Mouse (Mus musculus) heart, postnatal 10 days (tissue): ENCODE measurements around the gene Jtb. TPM values are rescaled to one million over a fixed set of nuclear protein-coding genes. Genes with fewer than 3 reads are reported as not detected.
"Not testable (repeated sequence)": the region's sequence is repeated elsewhere in the genome, so short reads cannot be mapped to it uniquely, and the experiment has no call there.

Experiments used
- DNase-seq, 2 experiments: peaks; one replicate each; pipeline ENCODE4 v3.0.0; 2021
- intact Hi-C: fragments of 180-260 bp; cut with DNase I; formaldehyde crosslinking; loops from one replicate; pipeline ENCODE4 v1.15.1; 2025
- total RNA-seq, 2 experiments: library from RNA; stranded (reverse); gene quantifications; 2 replicates each; pipeline ENCODE4 v1.2.3; 2021

Gene Jtb
- total RNA-seq, 2 experiments from 2014 or later: 44.4 to 46.9 TPM

GRCm38 (mm10) chr3:90222455-90222854 is 8.9 kb upstream of the Jtb start:
- intact Hi-C loops: no loop called here
- no peak for DNase-seq

DNA sequence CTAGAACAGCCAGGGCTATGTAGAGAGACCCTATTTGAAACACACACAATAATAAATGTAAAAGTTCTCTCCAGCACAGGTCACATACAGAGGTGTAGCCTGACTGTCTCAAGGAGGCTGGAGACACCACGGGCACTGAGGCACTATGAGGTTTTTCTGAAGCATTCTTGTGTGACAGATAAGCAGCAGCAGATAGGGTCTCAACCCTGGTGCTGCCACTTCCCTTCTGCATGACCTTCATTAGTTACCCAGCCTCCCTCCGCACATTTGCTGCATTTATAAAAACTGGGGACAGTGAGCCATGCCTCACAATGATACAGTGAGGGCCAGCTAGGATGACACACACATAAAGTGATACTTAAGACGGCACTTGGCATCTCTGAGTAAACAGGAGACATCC is 8.5 kb upstream of the Jtb start:
- no peak for DNase-seq
- intact Hi-C loops: no loop called here

DNA sequence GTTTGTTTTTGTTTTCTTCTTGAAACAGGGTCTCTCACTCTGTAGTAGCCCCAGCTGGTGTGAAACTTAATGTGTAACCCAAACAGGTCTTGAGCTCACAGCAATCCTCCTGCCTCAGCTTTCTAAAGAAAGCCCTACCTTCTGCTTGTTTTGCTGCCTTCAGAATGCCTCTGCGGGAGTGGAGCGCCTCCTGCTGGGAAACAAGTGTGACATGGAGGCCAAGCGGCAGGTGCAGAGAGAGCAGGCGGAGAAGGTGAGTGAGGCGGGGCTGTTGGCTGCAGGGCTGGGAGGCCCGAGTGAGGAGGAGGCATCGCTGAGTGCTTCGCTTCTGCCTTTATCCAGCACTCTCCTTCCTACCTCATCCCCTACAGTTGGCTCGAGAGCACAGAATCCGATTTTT is 7.1 kb upstream of the Jtb start:
- intact Hi-C loops: no loop called here
- no peak for DNase-seq

- intact Hi-C loops: no loop called here
- DNase-seq: no peak
Measured at GRCm38 (mm10) chr3:90231075-90231474, 322 bp upstream of the Jtb start.

- DNase-seq: no peak
- intact Hi-C loops: no loop called here
Measured at GRCm38 (mm10) chr3:90241251-90241650, 9.9 kb downstream of the Jtb start.

DNA sequence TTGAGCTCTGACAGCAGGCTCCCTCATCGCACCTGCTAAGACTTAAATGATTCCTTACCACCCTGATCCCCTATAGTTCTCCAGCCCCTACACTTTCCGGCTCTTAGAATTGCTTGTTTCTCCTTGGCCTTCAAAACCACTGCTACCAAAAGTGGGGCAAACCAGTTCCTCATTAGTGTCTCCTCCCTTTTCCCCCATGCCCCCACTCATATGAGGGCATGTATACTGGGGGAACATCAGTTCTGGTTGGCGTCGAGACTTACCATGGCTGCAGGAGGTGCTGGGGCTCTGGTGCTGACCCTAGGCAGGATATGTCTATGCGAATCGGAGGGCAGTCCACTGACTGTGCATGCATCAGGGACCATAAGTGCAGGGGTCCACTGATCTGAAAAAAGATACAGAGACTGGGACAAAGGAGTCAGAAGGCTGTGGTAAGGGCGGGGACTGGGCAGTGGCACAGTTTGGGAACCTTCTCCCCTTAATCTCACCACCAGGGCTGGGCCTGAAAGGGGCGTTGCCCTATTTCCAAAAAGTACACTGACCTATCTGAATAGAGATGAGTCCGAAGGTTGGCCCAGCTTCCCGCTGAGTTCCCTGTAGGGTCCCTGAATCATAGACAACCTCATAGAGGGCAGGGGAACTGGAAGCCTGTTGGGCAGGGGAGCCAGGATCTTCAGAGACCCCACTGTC is 10.4 kb downstream of the Jtb start:
- intact Hi-C loops: no loop called here
- no peak for DNase-seq

DNA sequence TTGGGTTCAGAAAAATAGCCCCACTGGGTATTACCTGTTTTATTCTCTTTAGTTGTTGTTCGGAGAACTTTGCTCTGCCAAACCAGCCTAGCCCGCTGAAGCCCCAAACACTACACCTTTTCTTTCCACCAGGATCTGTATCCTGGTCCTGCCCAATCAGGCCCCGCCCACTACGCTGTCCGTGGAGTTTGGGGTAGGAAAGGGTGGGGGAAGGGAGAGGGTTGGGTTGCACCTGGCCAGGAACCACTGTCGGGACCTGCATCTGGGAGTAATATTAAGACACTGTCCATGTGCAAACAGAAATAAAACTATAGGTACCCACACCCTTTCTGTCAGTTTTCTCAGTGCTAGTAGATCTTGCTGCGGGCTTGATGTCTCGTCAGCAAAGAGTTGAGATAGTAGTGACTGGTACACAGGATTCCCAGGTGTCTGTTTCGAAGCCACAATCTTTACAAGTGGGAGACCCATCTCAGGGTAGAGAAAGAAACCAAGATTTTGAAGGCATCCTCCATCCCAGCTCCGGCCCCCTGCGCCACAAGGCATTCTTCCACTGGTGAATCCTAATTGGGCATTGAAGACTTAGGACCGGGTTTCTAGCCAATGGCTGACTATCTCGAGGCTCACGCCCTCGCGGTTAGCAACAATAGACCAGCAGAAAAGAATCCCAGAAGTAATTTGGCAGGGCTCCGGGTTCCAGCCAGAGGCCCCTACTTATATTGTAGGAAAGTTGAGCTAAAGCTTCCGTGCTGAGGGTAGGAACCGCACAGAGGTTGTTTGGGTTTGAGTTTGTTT is 11.8 kb downstream of the Jtb start, which contains the start of gene Creb3l4:
Gene Creb3l4 (minus strand): TSS at position 529 of the 792 bp plus-strand sequence.
- intact Hi-C loops: no loop called here
- DNase-seq: peak; percentile 68 to 75

DNA sequence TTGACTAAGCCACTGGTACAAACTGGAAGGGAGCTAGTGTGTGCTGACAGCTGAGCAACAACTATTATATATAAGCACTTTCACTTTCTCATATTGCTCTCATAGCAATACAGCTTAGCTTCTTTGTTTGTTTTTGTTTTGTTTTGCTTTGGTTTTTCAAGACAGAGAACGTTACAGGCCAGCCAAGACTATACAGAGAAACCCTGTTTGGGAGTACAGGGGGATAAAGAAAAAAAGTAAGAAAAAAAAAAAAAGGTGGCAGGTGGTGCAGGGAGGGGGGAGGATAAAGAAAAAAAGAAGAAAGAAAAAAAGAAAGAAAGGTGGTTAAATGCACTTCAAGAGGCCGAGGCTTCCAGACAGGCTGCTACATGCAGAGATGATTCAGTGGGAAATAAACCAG is 14.0 kb downstream of the Jtb start:
- no peak for DNase-seq
- intact Hi-C loops: no loop called here

DNA sequence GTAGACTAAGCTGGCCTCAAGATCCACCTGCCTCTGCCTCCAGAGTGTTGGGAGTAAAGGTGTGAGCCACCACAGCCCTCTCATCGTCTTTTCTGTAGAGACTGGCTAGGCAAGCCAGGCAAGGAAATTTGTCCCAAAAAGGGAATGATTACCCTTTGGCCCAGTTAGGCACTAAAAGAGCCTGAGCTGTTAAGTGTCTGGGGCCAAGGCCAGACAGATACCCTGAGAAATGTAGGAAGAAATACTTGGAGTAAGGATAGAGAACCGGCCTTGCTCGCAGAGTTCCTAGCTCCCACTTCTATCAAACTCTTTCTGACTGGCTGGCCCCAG is 16.2 kb downstream of the Jtb start:
- intact Hi-C loops: loop anchor here (2.0 kb wide), 1 partner anchor 27 kb away; no protein-coding TSS in a partner anchor
- no peak for DNase-seq

GRCm38 (mm10) chr3:90247960-90248745 is 16.8 kb downstream of the Jtb start, which contains the start of gene Slc39a1:
Slc39a1 (plus strand) TSS chr3:90248172.
- peak; percentile 96 to 97 for DNase-seq
- intact Hi-C loops: loop anchor here (2.0 kb wide), 2 partner anchors 15 to 27 kb away; no protein-coding TSS in a partner anchor

GRCm38 (mm10) chr3:90248746-90249100 is 17.3 kb downstream of the Jtb start:
- intact Hi-C loops: loop anchor here (2.0 kb wide), 1 partner anchor 16 kb away; no protein-coding TSS in a partner anchor
- DNase-seq: peak; percentile 68 to 69

GRCm38 (mm10) chr3:90250791-90251190 is 19.4 kb downstream of the Jtb start:
- peak in 1 of 2 experiments; percentile 19 for DNase-seq
- intact Hi-C loops: no loop called here

DNA sequence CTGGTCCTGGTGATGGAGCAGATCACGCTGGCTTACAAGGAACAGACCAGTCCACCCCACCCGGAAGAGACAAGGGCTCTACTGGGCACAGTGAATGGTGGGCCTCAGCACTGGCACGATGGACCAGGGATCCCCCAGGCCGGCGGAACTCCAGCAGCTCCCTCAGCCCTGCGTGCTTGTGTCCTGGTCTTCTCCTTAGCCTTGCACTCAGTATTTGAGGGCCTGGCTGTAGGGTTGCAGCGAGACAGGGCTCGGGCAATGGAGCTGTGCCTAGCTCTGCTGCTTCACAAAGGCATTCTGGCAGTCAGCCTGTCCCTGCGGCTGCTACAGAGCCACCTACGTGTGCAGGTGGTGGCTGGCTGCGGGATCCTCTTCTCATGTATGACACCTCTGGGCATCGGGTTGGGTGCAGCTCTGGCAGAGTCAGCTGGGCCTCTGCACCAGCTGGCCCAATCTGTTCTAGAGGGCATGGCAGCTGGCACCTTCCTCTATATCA is 20.4 kb downstream of the Jtb start:
- DNase-seq, intact Hi-C loops: not testable (repeated sequence)

GRCm38 (mm10) chr3:90252659-90253058 is 21.3 kb downstream of the Jtb start:
- intact Hi-C loops: not testable (repeated sequence)
- peak in 1 of 2 experiments; percentile 24 for DNase-seq

DNA sequence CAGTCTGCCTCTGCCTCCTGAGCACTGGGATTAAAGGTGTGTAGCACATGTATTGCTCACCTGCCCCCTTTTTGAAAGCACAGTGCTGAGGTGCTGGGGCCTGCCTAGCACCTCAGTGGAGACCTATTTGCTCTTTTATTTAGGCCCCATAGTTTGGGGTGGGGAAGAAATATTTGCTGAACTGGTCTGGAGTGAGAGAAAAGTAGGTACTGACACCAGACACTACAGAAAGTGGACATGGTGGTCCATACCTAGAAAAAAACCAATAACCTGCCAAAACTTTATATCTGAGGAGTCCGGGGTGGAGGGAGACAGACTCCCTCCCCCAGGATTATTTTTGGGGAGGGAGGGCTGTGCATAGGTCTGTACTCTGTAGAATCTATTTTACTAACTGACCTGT is 21.8 kb downstream of the Jtb start:
- DNase-seq, intact Hi-C loops: not testable (repeated sequence)

- intact Hi-C loops: no loop called here
- DNase-seq: peak; percentile 97
Measured at GRCm38 (mm10) chr3:90253653-90254418, 22.4 kb downstream of the Jtb start, which contains the start of gene Crtc2. Crtc2 (plus strand) TSS chr3:90254163.

DNA sequence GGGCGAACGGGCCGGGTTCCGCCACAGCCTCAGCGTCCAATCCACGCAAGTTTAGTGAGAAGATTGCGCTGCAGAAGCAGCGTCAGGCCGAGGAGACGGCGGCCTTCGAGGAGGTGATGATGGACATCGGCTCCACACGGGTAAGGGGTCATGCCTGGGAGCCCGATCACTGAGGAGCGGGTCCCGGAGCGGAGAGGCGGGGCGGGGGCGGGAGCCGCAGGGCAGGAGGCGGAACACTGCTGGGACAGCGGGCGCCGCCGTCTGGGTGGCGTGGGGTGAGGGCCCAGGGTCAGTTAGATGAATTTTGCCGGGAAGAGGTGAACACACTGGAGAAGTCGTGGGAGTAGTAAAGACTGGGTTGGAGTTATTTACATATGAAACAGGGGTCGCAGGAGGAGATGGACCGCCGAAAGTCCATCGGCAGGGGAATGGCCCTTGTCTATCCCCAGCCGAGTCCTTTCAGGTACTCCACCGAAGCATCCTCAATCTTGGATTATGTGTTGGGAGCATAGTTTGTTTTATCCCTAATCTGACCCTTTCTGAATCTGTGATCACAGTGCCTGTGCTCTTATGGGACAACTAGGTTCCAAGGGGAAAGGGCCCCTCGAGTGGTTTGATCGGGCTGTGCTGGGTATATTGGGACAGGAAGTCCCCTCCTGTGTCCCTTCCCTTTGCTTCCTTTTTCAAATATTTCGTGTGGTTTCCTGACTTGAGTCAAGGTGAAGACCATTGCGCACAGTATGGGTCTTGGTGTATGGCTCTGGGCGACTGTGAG is 23.2 kb downstream of the Jtb start:
- intact Hi-C loops: no loop called here

GRCm38 (mm10) chr3:90255194-90255565 is 23.8 kb downstream of the Jtb start:
- intact Hi-C loops: no loop called here
- DNase-seq: no peak

More for the DNA sequence above, 23.2 kb downstream of the Jtb start:
- DNase-seq: no peak

DNA sequence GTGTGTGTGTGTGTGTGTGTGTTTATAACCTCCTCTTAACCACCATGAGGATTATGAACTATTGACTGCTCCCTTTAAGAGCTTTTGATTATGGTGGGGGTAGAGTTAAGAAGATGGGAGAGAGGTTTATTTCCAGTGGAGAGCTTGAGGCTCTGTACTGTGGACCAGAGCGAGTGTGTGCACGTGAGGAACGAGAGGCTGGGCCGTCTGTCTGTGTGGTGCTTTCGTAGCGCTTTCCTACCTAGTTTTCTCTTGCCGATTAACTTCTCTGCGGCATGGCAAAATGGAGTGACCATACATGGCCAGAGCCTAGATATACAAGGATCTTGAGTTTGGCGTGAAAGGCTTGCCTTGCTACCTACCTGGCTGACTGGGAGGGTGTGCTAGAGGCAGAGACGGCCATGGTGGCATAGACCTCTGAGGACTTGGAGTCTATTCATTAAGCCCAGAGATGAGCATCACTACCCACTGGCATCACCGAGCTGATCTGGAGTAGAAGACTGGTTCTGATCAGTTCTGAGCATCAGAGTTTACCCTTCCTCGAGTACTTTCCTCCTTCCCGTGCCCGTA is 24.5 kb downstream of the Jtb start:
- intact Hi-C loops: loop anchor here (2.0 kb wide), 1 partner anchor 35 kb away; no protein-coding TSS in a partner anchor
- DNase-seq: no peak
